8 mouse cellular contexts compared by ENCODE assay signal in genomic region chr10:117223758-117224101, GRCm38 (mm10). TPM values are rescaled to one million over a fixed set of nuclear protein-coding genes. Genes with fewer than 3 reads are reported as not detected.
A peak's percentile ranks its signal among the peaks of the same experiment; 100 is the strongest.
DNase-seq lines count a peak whose midpoint lies in the region; ATAC-seq and TF ChIP-seq lines count a peak whose summit lies in the region.

No protein-coding gene starts in this region.

- no peaks in the 10 kb centered on the region for H3K9me3 ChIP-seq in heart, embryonic 14.5 days (ENCODE audit: control insufficient read depth, low read length)
- no peaks in the 10 kb centered on the region for H3K9me3 ChIP-seq in G1E (replicated peaks)
- H3K9me3 ChIP-seq in forebrain, postnatal 0 days (ENCODE audit: low read length), result no peaks in the 10 kb centered on the region
- H3K9me3 ChIP-seq in midbrain, embryonic 10.5 days (replicated peaks), result no peaks in the 10 kb centered on the region

- no peak for DNase-seq in heart, postnatal 25 days (ENCODE audit: low spot score)
- DNase-seq in G1E (ENCODE audit: low spot score), result no peak
- DNase-seq in forebrain, postnatal 0 days, result no peak
- no peak for DNase-seq in midbrain, embryonic 10.5 days (ENCODE audit: low spot score)
- no peak for DNase-seq in adrenal gland, adult 2 months
- no peak for DNase-seq in frontal cortex, postnatal 25 days (ENCODE audit: low spot score in 2 of 2)
- DNase-seq in T-cell, adult 2 months (ENCODE audit: low spot score), result no peak

- no peaks in the 10 kb centered on the region for H3K27me3 ChIP-seq in heart, embryonic 14.5 days (ENCODE audit: control insufficient read depth, insufficient read depth, low read length)
- 0 out of 2 replicates have a peak, but pooled peaks cover 4% of the 10 kb centered on the region for H3K27me3 ChIP-seq in G1E (ENCODE audit: insufficient read depth, low read length)
- no peaks in the 10 kb centered on the region for H3K27me3 ChIP-seq in forebrain, postnatal 0 days (ENCODE audit: insufficient read depth, low read length)
- H3K27me3 ChIP-seq in midbrain, embryonic 10.5 days (ENCODE audit: low read depth, poor library complexity, severe bottlenecking), result no peaks in the 10 kb centered on the region

- intact Hi-C loops in heart, postnatal 25 days (cut with DNase I), result loop anchor here (5.0 to 10.0 kb wide), 2 partner anchors 214 to 269 kb away; partner anchors contain the start of gene Rab3ip

- H3K9ac ChIP-seq in heart, embryonic 14.5 days (ENCODE audit: low read length), result peak overlapping the region; percentile 94
- peak overlapping the region; percentile 93 for H3K9ac ChIP-seq in forebrain, postnatal 0 days

- peak overlapping the region; percentile 90 for H3K4me2 ChIP-seq in heart, embryonic 14.5 days (ENCODE audit: low read length)
- peak overlapping the region; percentile 62 for H3K4me2 ChIP-seq in forebrain, postnatal 0 days (ENCODE audit: low read depth)

- TF ChIP-seq CTCF in G1E (IDR thresholded peaks at IDR 0.05; ENCODE audit: low read depth, low read length), result no peak
- no peak for TF ChIP-seq CTCF in forebrain, postnatal 0 days (IDR thresholded peaks at IDR 0.05; ENCODE audit: low read depth)

- 1% methylated on average over 9 of the region's 9 CpGs for WGBS in heart, embryonic 14.5 days
- 0% methylated on average over 9 of the region's 9 CpGs for WGBS in forebrain, postnatal 0 days
- 0% methylated on average over 9 of the region's 9 CpGs for WGBS in midbrain, embryonic 10.5 days

- peaks cover 0 to 17% of the 10 kb centered on the region in 2 experiments; a peak in 2 of 4 replicates for H3K4me1 ChIP-seq in heart, embryonic 14.5 days (ENCODE audit: control insufficient read depth in 2 of 2, insufficient read depth in 2 of 2, low read length in 2 of 2)
- H3K4me1 ChIP-seq in G1E (ENCODE audit: insufficient read depth, low read depth, low read length), result peaks cover 28% of the 10 kb centered on the region
- H3K4me1 ChIP-seq in forebrain, postnatal 0 days (ENCODE audit: insufficient read depth), result peaks cover 9% of the 10 kb centered on the region
- peaks cover 32% of the 10 kb centered on the region for H3K4me1 ChIP-seq in midbrain, embryonic 10.5 days

- peak overlapping the region; percentile 84 to 91 for H3K4me3 ChIP-seq in heart, embryonic 14.5 days (ENCODE audit: control insufficient read depth in 1 of 2, insufficient read depth in 1 of 2, low read depth in 1 of 2, low read length in 2 of 2)
- H3K4me3 ChIP-seq in G1E (ENCODE audit: low read depth, low read length), result peak overlapping the region; percentile 83
- peak overlapping the region; percentile 70 for H3K4me3 ChIP-seq in forebrain, postnatal 0 days (ENCODE audit: low read depth, low read length)
- peak overlapping the region; percentile 72 for H3K4me3 ChIP-seq in midbrain, embryonic 10.5 days

- H3K36me3 ChIP-seq in heart, embryonic 14.5 days (ENCODE audit: control insufficient read depth, insufficient read depth, low read length), result peaks cover 41% of the 10 kb centered on the region
- H3K36me3 ChIP-seq in G1E (replicated peaks), result peaks cover 40% of the 10 kb centered on the region
- H3K36me3 ChIP-seq in forebrain, postnatal 0 days (ENCODE audit: insufficient read depth), result peaks cover 25% of the 10 kb centered on the region
- H3K36me3 ChIP-seq in midbrain, embryonic 10.5 days, result peaks cover 38% of the 10 kb centered on the region

- peak overlapping the region in 1 of 2 experiments; percentile 99; a peak in 1 of 4 replicates for H3K27ac ChIP-seq in heart, embryonic 14.5 days (replicated peaks in 1 of 2; ENCODE audit: control insufficient read depth in 1 of 2, insufficient read depth in 1 of 2, low read depth in 2 of 2, low read length in 2 of 2)
- peak overlapping the region; percentile 99 for H3K27ac ChIP-seq in forebrain, postnatal 0 days (ENCODE audit: low read depth, low read length)
- peak overlapping the region; percentile 99 for H3K27ac ChIP-seq in midbrain, embryonic 10.5 days (replicated peaks)

- ATAC-seq in heart, embryonic 14.5 days (ENCODE audit: insufficient number of reproducible peaks, insufficient read depth, low FRiP score, low read depth), result no peak
- ATAC-seq in G1E (ENCODE audit: extremely low read depth, insufficient number of reproducible peaks, low FRiP score, poor library complexity, severe bottlenecking), result no peak
- no peak for ATAC-seq in forebrain, postnatal 0 days

RNA-seq across cellular contexts. Expression of gene Yeats4, which starts 0.6 kb away (rescaled TPM):
- polyA plus RNA-seq in heart, embryonic 14.5 days (2014; fragmentation: Nextera tagmentation; extraction: Ambion mirVana), result 48.0 and 52.1 TPM in 2 replicates
- 10 to 100 TPM; 26.5 to 26.8 TPM for total RNA-seq in heart, postnatal 25 days (2021)
- total RNA-seq in G1E (2014; fragmentation: Nextera tagmentation) (34.2 and 35.2 TPM in 2 replicates), G1E (2017) (72.3 and 83.9 TPM in 2 replicates)
- polyA plus RNA-seq in G1E (2012), result 75.8 and 92.3 TPM in 2 replicates
- total RNA-seq in forebrain, postnatal 0 days (2014; rRNA removed), result 90.9 and 92.3 TPM in 2 replicates
- 96.8 and 104 TPM in 2 replicates for polyA plus RNA-seq in forebrain, postnatal 0 days (2015; fragmentation: Nextera tagmentation; extraction: Ambion mirVana)
- 124 and 130 TPM in 2 replicates for polyA plus RNA-seq in midbrain, embryonic 10.5 days (2016; fragmentation: Nextera tagmentation; extraction: Ambion mirVana)
- 10 to 100 TPM; 43.0 to 47.3 TPM for total RNA-seq in adrenal gland, adult 2 months (2021)
- polyA plus RNA-seq in adrenal gland, adult 2 months (2012; rRNA removed), result 29.1 and 35.7 TPM in 2 replicates

RNA-seq across cellular contexts. Expression of gene 9530003J23Rik, which starts 14.8 kb away (rescaled TPM):
- not detected in 2 replicates for polyA plus RNA-seq in heart, embryonic 14.5 days (2014; fragmentation: Nextera tagmentation; extraction: Ambion mirVana)
- not detected for total RNA-seq in heart, postnatal 25 days (2021)
- total RNA-seq in G1E (2014; fragmentation: Nextera tagmentation) (not detected in 2 replicates), G1E (2017) (0.12 and 0.16 TPM in 2 replicates)
- not detected in 2 replicates for polyA plus RNA-seq in G1E (2012)
- total RNA-seq in forebrain, postnatal 0 days (2014; rRNA removed), result not detected in 2 replicates
- polyA plus RNA-seq in forebrain, postnatal 0 days (2015; fragmentation: Nextera tagmentation; extraction: Ambion mirVana), result 0.13 and 0.21 TPM in 2 replicates
- not detected in 2 replicates for polyA plus RNA-seq in midbrain, embryonic 10.5 days (2016; fragmentation: Nextera tagmentation; extraction: Ambion mirVana)
- total RNA-seq in adrenal gland, adult 2 months (2021), result not detected
- not detected in 2 replicates for polyA plus RNA-seq in adrenal gland, adult 2 months (2012; rRNA removed)

RNA-seq across cellular contexts. Expression of gene Lyz2, which starts 58.4 kb away (rescaled TPM):
- polyA plus RNA-seq in heart, embryonic 14.5 days (2014; fragmentation: Nextera tagmentation; extraction: Ambion mirVana), result 106 and 110 TPM in 2 replicates
- total RNA-seq in heart, postnatal 25 days (2021), result 100 to 1,000 TPM; 118 to 132 TPM
- total RNA-seq in G1E (2014; fragmentation: Nextera tagmentation) (not detected in 2 replicates), G1E (2017) (6.9 and 7.3 TPM in 2 replicates)
- polyA plus RNA-seq in G1E (2012), result 0.11 and 0.14 TPM in 2 replicates
- total RNA-seq in forebrain, postnatal 0 days (2014; rRNA removed), result 10.2 and 14.2 TPM in 2 replicates
- 25.6 and 29.5 TPM in 2 replicates for polyA plus RNA-seq in forebrain, postnatal 0 days (2015; fragmentation: Nextera tagmentation; extraction: Ambion mirVana)
- polyA plus RNA-seq in midbrain, embryonic 10.5 days (2016; fragmentation: Nextera tagmentation; extraction: Ambion mirVana), result 10.8 and 14.9 TPM in 2 replicates
- total RNA-seq in adrenal gland, adult 2 months (2021), result 100 to 1,000 TPM; 158 to 168 TPM
- polyA plus RNA-seq in adrenal gland, adult 2 months (2012; rRNA removed), result 61.9 and 69.7 TPM in 2 replicates

Comparison
In these comparisons a context has a peak if more than half of its experiments do, and no peak if none do; other contexts are left out.
1. RNA of gene Lyz2, which starts 58.4 kb away (polyA plus RNA-seq): 106 to 110 TPM in heart, embryonic 14.5 days, 61.9 to 69.7 TPM in adrenal gland, adult 2 months, 25.6 to 29.5 TPM in forebrain, postnatal 0 days and 10.8 to 14.9 TPM in midbrain, embryonic 10.5 days; 0.11 to 0.14 TPM in G1E; every median in the first group is over 10 times any median in the second.
2. Peak in every context shown above with its lines, with median percentiles within 50 percentile points of each other: H3K4me3 ChIP-seq.